Mouse (Mus musculus): ENCODE results near the gene Cabp4. TPM values are rescaled to one million over a fixed set of nuclear protein-coding genes. Genes with fewer than 3 reads are reported as not detected.

Cabp4 gene
- polyA plus RNA-seq, 1 experiment from 2014 or later, result 0.12 TPM

GRCm38 (mm10) chr19:4175368-4175947 is 31.6 kb upstream of the Cabp4 start, which contains the start of gene Carns1:
Carns1 (minus strand) TSS chr19:4175479.
- Histone ChIP-seq H3K4me3 (peak within 1 kb of the TSS; percentile 39), H3K27me3 (ENCODE audit: insufficient read depth, poor library complexity, severe bottlenecking) (peaks cover 16% of the 10 kb centered on the region), H3K36me3 (no peaks in the 10 kb centered on the region), H3K27ac (peak within 1 kb of the TSS; percentile 73), H3K9me3 (no peaks in the 10 kb centered on the region), H3K4me1 (replicated peaks) (peaks cover 34% of the 10 kb centered on the region)
- DNase-seq (ENCODE audit: low spot score), result no peak
- 5% methylated on average over 11 of the region's 11 CpGs for WGBS

- Histone ChIP-seq H3K27ac (no peak overlapping the region), H3K4me3 (no peak overlapping the region), H3K4me1 (replicated peaks) (peaks cover 44% of the 10 kb centered on the region), H3K36me3 (no peaks in the 10 kb centered on the region), H3K9me3 (no peaks in the 10 kb centered on the region), H3K27me3 (ENCODE audit: insufficient read depth, poor library complexity, severe bottlenecking) (peaks cover 16% of the 10 kb centered on the region)
- 63% methylated on average over 11 of the region's 11 CpGs for WGBS
- no peak for DNase-seq (ENCODE audit: low spot score)
Measured at GRCm38 (mm10) chr19:4172925-4173324, 29.1 kb upstream of the Cabp4 start.

GRCm38 (mm10) chr19:4171393-4172290 is 27.8 kb upstream of the Cabp4 start:
- Histone ChIP-seq H3K36me3 (no peaks in the 10 kb centered on the region), H3K4me3 (no peak overlapping the region; the same call in 1 of the 2 replicates), H3K4me1 (replicated peaks) (peaks cover 44% of the 10 kb centered on the region), H3K27ac (peak overlapping the region; percentile 64), H3K27me3 (ENCODE audit: insufficient read depth, poor library complexity, severe bottlenecking) (peaks cover 13% of the 10 kb centered on the region), H3K9me3 (no peaks in the 10 kb centered on the region)
- DNase-seq (ENCODE audit: low spot score), result no peak
- 67% methylated on average over 13 of the region's 13 CpGs for WGBS

GRCm38 (mm10) chr19:4170723-4171392 is 27.0 kb upstream of the Cabp4 start:
- 86% methylated on average over 10 of the region's 10 CpGs for WGBS
- no peak for DNase-seq (ENCODE audit: low spot score)
- H3K4me1 ChIP-seq (replicated peaks), result peaks cover 42% of the 10 kb centered on the region
- peak overlapping the region; percentile 89 for H3K27ac ChIP-seq
- H3K27me3 ChIP-seq (ENCODE audit: insufficient read depth, poor library complexity, severe bottlenecking), result peaks cover 13% of the 10 kb centered on the region
- H3K4me3 ChIP-seq, result peak overlapping the region; percentile 50
- no peaks in the 10 kb centered on the region for H3K36me3 ChIP-seq
- no peaks in the 10 kb centered on the region for H3K9me3 ChIP-seq

GRCm38 (mm10) chr19:4169810-4170209 is 26.0 kb upstream of the Cabp4 start:
- peaks cover 38% of the 10 kb centered on the region for H3K4me1 ChIP-seq (replicated peaks)
- no peaks in the 10 kb centered on the region for H3K36me3 ChIP-seq
- peaks cover 13% of the 10 kb centered on the region for H3K27me3 ChIP-seq (ENCODE audit: insufficient read depth, poor library complexity, severe bottlenecking)
- H3K27ac ChIP-seq, result peak overlapping the region; percentile 89
- peak overlapping the region; percentile 50 for H3K4me3 ChIP-seq
- DNase-seq (ENCODE audit: low spot score), result no peak
- H3K9me3 ChIP-seq, result no peaks in the 10 kb centered on the region
- 9% methylated on average over 27 of the region's 27 CpGs for WGBS

GRCm38 (mm10) chr19:4169378-4169784 is 25.5 kb upstream of the Cabp4 start:
- H3K4me1 ChIP-seq (replicated peaks), result peaks cover 37% of the 10 kb centered on the region

GRCm38 (mm10) chr19:4166678-4167476 is 23.0 kb upstream of the Cabp4 start:
- WGBS, result 83% methylated on average over 9 of the region's 9 CpGs
- H3K4me1 ChIP-seq (replicated peaks), result peaks cover 48% of the 10 kb centered on the region
- peaks cover 1% of the 10 kb centered on the region for H3K36me3 ChIP-seq
- no peak for DNase-seq (ENCODE audit: low spot score)
- no peak overlapping the region for H3K27ac ChIP-seq
- no peak overlapping the region for H3K4me3 ChIP-seq
- peaks cover 13% of the 10 kb centered on the region for H3K27me3 ChIP-seq (ENCODE audit: insufficient read depth, poor library complexity, severe bottlenecking)
- H3K9me3 ChIP-seq, result no peaks in the 10 kb centered on the region

More at GRCm38 (mm10) chr19:4169378-4169784, 25.5 kb upstream of the Cabp4 start:
- Histone ChIP-seq H3K36me3 (no peaks in the 10 kb centered on the region), H3K4me3 (peak overlapping the region; percentile 50), H3K27me3 (ENCODE audit: insufficient read depth, poor library complexity, severe bottlenecking) (peaks cover 13% of the 10 kb centered on the region), H3K27ac (peak overlapping the region; percentile 89), H3K9me3 (no peaks in the 10 kb centered on the region)
- DNase-seq (ENCODE audit: low spot score), result peak; percentile 100
- under 1% methylated on average over 43 of the region's 43 CpGs for WGBS

GRCm38 (mm10) chr19:4164721-4165120 is 20.9 kb upstream of the Cabp4 start:
- DNase-seq (ENCODE audit: low spot score), result no peak
- WGBS, result 75% methylated on average over 2 of the region's 2 CpGs
- peak overlapping the region; percentile 40; the same call in 1 of the 2 replicates for H3K27ac ChIP-seq
- peaks cover 20% of the 10 kb centered on the region for H3K36me3 ChIP-seq
- peaks cover 28% of the 10 kb centered on the region for H3K4me1 ChIP-seq (replicated peaks)
- no peak overlapping the region for H3K4me3 ChIP-seq
- no peaks in the 10 kb centered on the region for H3K27me3 ChIP-seq (ENCODE audit: insufficient read depth, poor library complexity, severe bottlenecking)
- no peaks in the 10 kb centered on the region for H3K9me3 ChIP-seq

GRCm38 (mm10) chr19:4164100-4164499 is 20.3 kb upstream of the Cabp4 start:
- Histone ChIP-seq H3K4me3 (no peak overlapping the region), H3K36me3 (peaks cover 27% of the 10 kb centered on the region), H3K4me1 (replicated peaks) (peaks cover 25% of the 10 kb centered on the region), H3K9me3 (no peaks in the 10 kb centered on the region), H3K27ac (peak overlapping the region; percentile 86; the same call in 1 of the 2 replicates), H3K27me3 (ENCODE audit: insufficient read depth, poor library complexity, severe bottlenecking) (no peaks in the 10 kb centered on the region)
- WGBS, result 85% methylated on average over 3 of the region's 3 CpGs
- no peak for DNase-seq (ENCODE audit: low spot score)

GRCm38 (mm10) chr19:4163543-4163887 is 19.7 kb upstream of the Cabp4 start:
- no peaks in the 10 kb centered on the region for H3K9me3 ChIP-seq
- WGBS, result 36% methylated on average over 4 of the region's 4 CpGs
- H3K36me3 ChIP-seq, result peaks cover 32% of the 10 kb centered on the region
- no peaks in the 10 kb centered on the region for H3K27me3 ChIP-seq (ENCODE audit: insufficient read depth, poor library complexity, severe bottlenecking)
- H3K4me1 ChIP-seq (replicated peaks), result peaks cover 25% of the 10 kb centered on the region
- H3K27ac ChIP-seq, result peak overlapping the region; percentile 86
- H3K4me3 ChIP-seq, result peak overlapping the region; percentile 82
- no peak for DNase-seq (ENCODE audit: low spot score)

- peak within 1 kb of the TSS; percentile 82 for H3K4me3 ChIP-seq
- H3K36me3 ChIP-seq, result peaks cover 39% of the 10 kb centered on the region
- H3K27ac ChIP-seq, result peak within 1 kb of the TSS; percentile 86
- peak; percentile 95 for DNase-seq (ENCODE audit: low spot score)
- H3K27me3 ChIP-seq (ENCODE audit: insufficient read depth, poor library complexity, severe bottlenecking), result no peaks in the 10 kb centered on the region
- 6% methylated on average over 42 of the region's 42 CpGs for WGBS
- H3K9me3 ChIP-seq, result no peaks in the 10 kb centered on the region
- peaks cover 25% of the 10 kb centered on the region for H3K4me1 ChIP-seq (replicated peaks)
Measured at GRCm38 (mm10) chr19:4162646-4163542, 19.1 kb upstream of the Cabp4 start, which contains the start of gene Rps6kb2. Rps6kb2 (minus strand) TSS chr19:4163354.

Data from hindbrain, embryonic 10.5 days (tissue).